Mouse (Mus musculus): ENCODE measurements at regions not wholly inside any gene's neighbourhood (a gene's known extent, or its start where the extent isn't known, plus 50 kb on each side); places are given as distances from the start of the nearest gene placed in this dataset.
A peak's percentile ranks its signal among the peaks of the same experiment; 100 is the strongest.

DNA sequence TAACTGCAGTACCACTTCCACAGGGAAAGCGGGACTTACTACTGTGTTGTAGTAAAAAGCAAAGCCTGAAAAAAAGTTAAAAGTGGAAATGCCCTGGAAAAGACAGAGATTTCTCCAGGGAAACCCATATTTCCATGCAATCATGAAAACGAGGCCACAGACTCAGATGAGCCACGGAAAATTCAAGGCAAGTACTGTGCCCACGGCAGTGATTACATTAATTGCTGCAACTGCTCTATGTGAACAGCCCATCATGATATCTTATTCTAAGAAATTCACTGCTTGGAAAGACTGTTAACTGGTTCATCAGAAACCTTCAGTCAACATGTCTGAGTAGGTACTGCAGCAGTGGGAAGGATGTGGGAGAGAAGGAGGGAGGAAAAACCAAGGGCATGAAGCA lies 330.1 kb upstream of the Aco1 start:
- no peaks in the 10 kb centered on the region for H3K4me1 ChIP-seq (replicated peaks; ENCODE audit: control insufficient read depth, insufficient read depth, low read length)
- ATAC-seq (ENCODE audit: low read depth) = no peak
- no peak overlapping the region for H3K27ac ChIP-seq (ENCODE audit: low read length)
- no peaks in the 10 kb centered on the region for H3K36me3 ChIP-seq (ENCODE audit: control insufficient read depth, insufficient read depth, low read length)
- no peaks in the 10 kb centered on the region for H3K27me3 ChIP-seq (ENCODE audit: control insufficient read depth, insufficient read depth, low read depth, low read length)
- no peak overlapping the region for H3K4me3 ChIP-seq (ENCODE audit: low read length)
- no peak overlapping the region for H3K4me2 ChIP-seq (ENCODE audit: low read depth, low read length)
- WGBS = 78% methylated on average over 4 of the region's 4 CpGs
- H3K9me3 ChIP-seq (ENCODE audit: control insufficient read depth, low read length) = no peaks in the 10 kb centered on the region
- no peak overlapping the region for H3K9ac ChIP-seq (ENCODE audit: low read length)

DNA sequence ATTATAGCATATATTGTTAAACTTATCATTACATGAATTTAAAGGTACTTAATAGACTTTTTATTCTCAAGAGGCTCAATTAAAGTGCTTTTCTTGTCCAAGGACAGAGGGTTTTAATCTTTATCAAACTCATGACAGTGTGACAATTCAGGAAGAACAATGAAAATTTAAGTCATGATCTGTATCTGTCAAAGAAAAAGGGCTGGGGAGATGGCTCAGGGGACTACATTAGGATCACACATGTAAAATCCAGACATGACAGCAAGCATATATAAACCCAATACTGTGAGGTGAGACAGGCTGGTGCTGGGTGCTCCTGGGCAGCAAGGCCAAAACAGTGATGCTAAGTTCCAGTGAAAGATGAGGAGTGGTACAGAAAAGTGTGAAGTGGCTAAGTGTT lies 327.3 kb upstream of the Aco1 start:
- Histone ChIP-seq H3K4me2 (ENCODE audit: low read depth, low read length) (no peak overlapping the region), H3K36me3 (ENCODE audit: control insufficient read depth, insufficient read depth, low read length) (no peaks in the 10 kb centered on the region), H3K9me3 (ENCODE audit: control insufficient read depth, low read length) (no peaks in the 10 kb centered on the region), H3K27me3 (ENCODE audit: control insufficient read depth, insufficient read depth, low read depth, low read length) (no peaks in the 10 kb centered on the region), H3K9ac (ENCODE audit: low read length) (no peak overlapping the region), H3K4me1 (replicated peaks; ENCODE audit: control insufficient read depth, insufficient read depth, low read length) (no peaks in the 10 kb centered on the region), H3K4me3 (ENCODE audit: low read length) (no peak overlapping the region), H3K27ac (ENCODE audit: low read length) (no peak overlapping the region)
- no peak for ATAC-seq (ENCODE audit: low read depth)

DNA sequence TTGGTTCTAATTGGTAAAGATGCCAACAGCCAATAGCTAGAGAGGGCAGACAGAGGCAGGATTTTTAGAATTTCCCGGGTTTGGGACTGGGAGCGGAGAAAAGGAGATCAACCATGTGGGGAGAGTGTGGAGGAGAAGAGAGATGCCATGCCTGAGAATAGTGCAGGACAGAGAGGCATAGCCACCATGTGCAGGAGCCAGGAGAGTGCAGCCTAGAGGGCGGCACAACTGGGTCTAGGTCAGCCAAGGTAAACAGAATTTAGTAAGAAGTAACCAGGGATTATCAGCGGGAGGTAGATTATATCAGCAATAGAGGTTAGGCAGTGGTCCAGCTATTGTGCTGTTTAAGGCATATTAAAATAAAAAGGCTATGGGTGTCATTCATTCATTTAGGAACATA lies 325.2 kb upstream of the Aco1 start:
- H3K9ac ChIP-seq (ENCODE audit: low read length) = no peak overlapping the region
- 75% methylated on average over 4 of the region's 4 CpGs for WGBS
- H3K4me3 ChIP-seq (ENCODE audit: low read length) = no peak overlapping the region
- no peaks in the 10 kb centered on the region for H3K27me3 ChIP-seq (ENCODE audit: control insufficient read depth, insufficient read depth, low read depth, low read length)
- H3K27ac ChIP-seq (ENCODE audit: low read length) = no peak overlapping the region
- H3K4me2 ChIP-seq (ENCODE audit: low read depth, low read length) = no peak overlapping the region
- ATAC-seq (ENCODE audit: low read depth) = no peak
- no peaks in the 10 kb centered on the region for H3K4me1 ChIP-seq (replicated peaks; ENCODE audit: control insufficient read depth, insufficient read depth, low read length)
- no peaks in the 10 kb centered on the region for H3K9me3 ChIP-seq (ENCODE audit: control insufficient read depth, low read length)
- no peaks in the 10 kb centered on the region for H3K36me3 ChIP-seq (ENCODE audit: control insufficient read depth, insufficient read depth, low read length)

DNA sequence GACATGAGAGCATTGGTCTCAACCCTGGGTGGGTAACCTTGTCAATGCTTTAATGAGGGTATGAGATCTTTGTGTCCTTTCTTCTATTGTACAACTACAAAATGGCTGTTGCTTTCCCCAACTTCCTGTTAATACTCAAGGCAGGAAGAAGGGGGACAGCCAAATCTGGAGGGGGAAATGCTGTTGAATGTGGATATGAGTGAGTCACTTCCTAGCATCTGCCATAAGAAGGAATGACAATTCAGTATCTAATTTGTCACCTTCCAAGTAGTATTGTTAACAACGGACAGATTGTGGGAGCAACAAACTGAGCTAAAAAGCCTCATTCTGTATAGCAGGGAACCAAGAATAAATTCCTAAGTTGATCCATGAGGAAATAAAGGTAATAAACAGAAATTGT lies 309.2 kb upstream of the Aco1 start:
- no peak overlapping the region for H3K4me2 ChIP-seq (ENCODE audit: low read depth, low read length)
- H3K27me3 ChIP-seq (ENCODE audit: control insufficient read depth, insufficient read depth, low read depth, low read length) = no peaks in the 10 kb centered on the region
- ATAC-seq (ENCODE audit: low read depth) = peak; percentile 51
- no peaks in the 10 kb centered on the region for H3K4me1 ChIP-seq (replicated peaks; ENCODE audit: control insufficient read depth, insufficient read depth, low read length)
- no peak overlapping the region for H3K27ac ChIP-seq (ENCODE audit: low read length)
- no peaks in the 10 kb centered on the region for H3K36me3 ChIP-seq (ENCODE audit: control insufficient read depth, insufficient read depth, low read length)
- 68% methylated on average over 1 of the region's 1 CpGs for WGBS
- H3K9me3 ChIP-seq (ENCODE audit: control insufficient read depth, low read length) = no peaks in the 10 kb centered on the region
- no peak overlapping the region for H3K4me3 ChIP-seq (ENCODE audit: low read length)
- H3K9ac ChIP-seq (ENCODE audit: low read length) = no peak overlapping the region

All from lung, embryonic 16.5 days (tissue).